Mouse (Mus musculus) embryonic facial prominence, embryonic 14.5 days (tissue): ENCODE results near the gene Meis2. TPM values are rescaled to one million over a fixed set of nuclear protein-coding genes. Genes with fewer than 3 reads are reported as not detected.
A peak's percentile ranks its signal among the peaks of the same experiment; 100 is the strongest.

Experiments used
- ATAC-seq: fragments of 200-750 bp; cut with Nextera tagmentation; 2 replicates; pipeline ENCODE4 v1.8.0; 2017; ENCODE audit warnings: low read depth, moderate number of reproducible peaks, moderate TSS enrichment
- DNase-seq: peaks from one replicate; pipeline ENCODE4 v3.0.0-alpha.2; 2015; ENCODE audit warnings: low spot score
- H3K27ac ChIP-seq: fragments of 300-500 bp; sonication (generic); replicated peaks from 2 replicates; pipeline ENCODE4 v1.5.1; 2014; ENCODE audit warnings: low read depth, mild to moderate bottlenecking, low read length, moderate library complexity
- H3K27me3 ChIP-seq: fragments of 300-500 bp; sonication (generic); replicated peaks from 2 replicates; pipeline ENCODE4 v1.6.1; 2014; ENCODE audit warnings: low read length; ENCODE audit not compliant: control insufficient read depth, insufficient read depth
- H3K36me3 ChIP-seq: fragments of 300-500 bp; sonication (generic); 2 replicates; pipeline ENCODE4 v1.6.1; 2014; ENCODE audit warnings: low read length, mixed read lengths; ENCODE audit not compliant: control insufficient read depth, insufficient read depth
- H3K4me1 ChIP-seq: fragments of 300-500 bp; sonication (generic); 2 replicates; pipeline ENCODE4 v1.6.1; 2014; ENCODE audit warnings: antibody characterized with exemption, low read length; ENCODE audit not compliant: control insufficient read depth, insufficient read depth
- H3K4me2 ChIP-seq: fragments of 300-500 bp; sonication (generic); 2 replicates; pipeline ENCODE4 v1.6.1; 2014; ENCODE audit warnings: low read depth, mild to moderate bottlenecking, low read length, moderate library complexity, mixed read lengths
- H3K4me3 ChIP-seq: fragments of 300-500 bp; sonication (generic); 2 replicates; pipeline ENCODE4 v1.5.1; 2014; ENCODE audit warnings: low read depth, mild to moderate bottlenecking, low read length
- H3K9ac ChIP-seq: fragments of 300-500 bp; sonication (generic); 2 replicates; pipeline ENCODE4 v1.6.1; 2014; ENCODE audit warnings: low read depth, mild to moderate bottlenecking, low read length, moderate library complexity, mixed read lengths
- H3K9me3 ChIP-seq: fragments of 300-500 bp; sonication (generic); 2 replicates; pipeline ENCODE4 v1.6.1; 2016; ENCODE audit warnings: low read length; ENCODE audit not compliant: control insufficient read depth
- WGBS: fragments of 180-500 bp; shearing (Covaris S2); extraction: QIAGEN DNeasy Blood & Tissue Kit; methylation state at CpG from one replicate; pipeline ENCODE4 v1.1.7; 2014; 5-methylcytosine and 5-hydroxymethylcytosine counted together
- polyA plus RNA-seq: library from polyadenylated mRNA; unstranded; fragments of >200 nt; fragmentation: Nextera tagmentation; extraction: Ambion mirVana; gene quantifications from 2 replicates; pipeline ENCODE4 v1.2.1, GENCODE M21; 2014

The Meis2 gene
- polyA plus RNA-seq, 1 experiment from 2014 or later, result 30.4 TPM

GRCm38 (mm10) chr2:115962113-115962512 lies 103.5 kb downstream of the Meis2 start:
- no peaks in the 10 kb centered on the region for H3K27me3 ChIP-seq
- WGBS, result 57% methylated on average over 2 of the region's 2 CpGs
- H3K4me3 ChIP-seq, result no peak overlapping the region
- no peak overlapping the region for H3K9ac ChIP-seq
- no peak overlapping the region for H3K27ac ChIP-seq
- no peak overlapping the region for H3K4me2 ChIP-seq
- no peaks in the 10 kb centered on the region for H3K36me3 ChIP-seq
- DNase-seq (no peak), ATAC-seq (no peak)
- H3K4me1 ChIP-seq, result peaks cover 27% of the 10 kb centered on the region; the same call in 1 of the 2 replicates
- H3K9me3 ChIP-seq, result no peaks in the 10 kb centered on the region

- no peaks in the 10 kb centered on the region for H3K9me3 ChIP-seq
- WGBS, result 71% methylated on average over 7 of the region's 7 CpGs
- H3K27ac ChIP-seq, result no peak overlapping the region
- no peak overlapping the region for H3K4me3 ChIP-seq
- H3K27me3 ChIP-seq, result no peaks in the 10 kb centered on the region
- no peaks in the 10 kb centered on the region for H3K36me3 ChIP-seq
- no peak overlapping the region for H3K4me2 ChIP-seq
- peaks cover 27% of the 10 kb centered on the region; the same call in 1 of the 2 replicates for H3K4me1 ChIP-seq
- ATAC-seq (no peak), DNase-seq (no peak)
- H3K9ac ChIP-seq, result no peak overlapping the region
Measured at GRCm38 (mm10) chr2:115960615-115961014, 105.0 kb downstream of the Meis2 start.

GRCm38 (mm10) chr2:115956786-115957185 lies 108.9 kb downstream of the Meis2 start:
- no peak for ATAC-seq
- DNase-seq, result no peak
- no peak overlapping the region for H3K9ac ChIP-seq

GRCm38 (mm10) chr2:115950645-115951044 lies 115.0 kb downstream of the Meis2 start:
- ATAC-seq (no peak), DNase-seq (no peak)
- peaks cover 6% of the 10 kb centered on the region; the same call in 1 of the 2 replicates for H3K4me1 ChIP-seq
- H3K9ac ChIP-seq, result no peak overlapping the region
- H3K4me3 ChIP-seq, result no peak overlapping the region
- no peak overlapping the region for H3K4me2 ChIP-seq
- no peaks in the 10 kb centered on the region for H3K36me3 ChIP-seq
- no peaks in the 10 kb centered on the region for H3K9me3 ChIP-seq
- 40% methylated on average over 3 of the region's 3 CpGs for WGBS
- no peak overlapping the region for H3K27ac ChIP-seq
- no peaks in the 10 kb centered on the region for H3K27me3 ChIP-seq

More at GRCm38 (mm10) chr2:115956786-115957185, 108.9 kb downstream of the Meis2 start:
- Histone ChIP-seq H3K4me2 (no peak overlapping the region), H3K27me3 (no peaks in the 10 kb centered on the region), H3K36me3 (no peaks in the 10 kb centered on the region), H3K4me3 (no peak overlapping the region), H3K4me1 (peaks cover 20% of the 10 kb centered on the region; the same call in 1 of the 2 replicates), H3K9me3 (no peaks in the 10 kb centered on the region), H3K27ac (no peak overlapping the region)
- 72% methylated on average over 2 of the region's 2 CpGs for WGBS

- no peak overlapping the region for H3K4me2 ChIP-seq
- H3K9ac ChIP-seq, result no peak overlapping the region
- no peak overlapping the region for H3K27ac ChIP-seq
- H3K4me1 ChIP-seq, result peaks cover 6% of the 10 kb centered on the region; the same call in 1 of the 2 replicates
- H3K27me3 ChIP-seq, result no peaks in the 10 kb centered on the region
- WGBS, result 83% methylated on average over 7 of the region's 7 CpGs
- no peak overlapping the region for H3K4me3 ChIP-seq
- no peaks in the 10 kb centered on the region for H3K9me3 ChIP-seq
- DNase-seq, result no peak
- no peaks in the 10 kb centered on the region for H3K36me3 ChIP-seq
- peak; percentile 45; the same call in 1 of the 2 replicates for ATAC-seq
Measured at GRCm38 (mm10) chr2:115948630-115949426, 116.8 kb downstream of the Meis2 start.

GRCm38 (mm10) chr2:115947714-115948226 lies 117.9 kb downstream of the Meis2 start:
- H3K4me1 ChIP-seq, result peaks cover 6% of the 10 kb centered on the region; the same call in 1 of the 2 replicates
- H3K4me3 ChIP-seq, result no peak overlapping the region
- H3K9ac ChIP-seq, result no peak overlapping the region
- no peaks in the 10 kb centered on the region for H3K36me3 ChIP-seq
- no peaks in the 10 kb centered on the region for H3K9me3 ChIP-seq
- no peak overlapping the region for H3K4me2 ChIP-seq
- no peak overlapping the region for H3K27ac ChIP-seq
- WGBS, result 16% methylated on average over 7 of the region's 7 CpGs
- H3K27me3 ChIP-seq, result no peaks in the 10 kb centered on the region
- ATAC-seq (peak; percentile 66; the same call in 1 of the 2 replicates), DNase-seq (peak; percentile 51)

GRCm38 (mm10) chr2:115943044-115943443 lies 122.6 kb downstream of the Meis2 start:
- Histone ChIP-seq H3K4me3 (no peak overlapping the region), H3K4me1 (0 out of 2 replicates have a peak, but pooled peaks cover under 1% of the 10 kb centered on the region), H3K9me3 (no peaks in the 10 kb centered on the region), H3K27me3 (no peaks in the 10 kb centered on the region), H3K36me3 (no peaks in the 10 kb centered on the region), H3K4me2 (no peak overlapping the region), H3K9ac (no peak overlapping the region), H3K27ac (no peak overlapping the region)
- ATAC-seq (no peak), DNase-seq (no peak)
- WGBS, result 86% methylated on average over 8 of the region's 8 CpGs

GRCm38 (mm10) chr2:115939849-115940248 lies 125.8 kb downstream of the Meis2 start:
- H3K9ac ChIP-seq, result no peak overlapping the region
- H3K27me3 ChIP-seq, result no peaks in the 10 kb centered on the region
- ATAC-seq (no peak), DNase-seq (no peak)
- no peaks in the 10 kb centered on the region for H3K4me1 ChIP-seq
- no peaks in the 10 kb centered on the region for H3K9me3 ChIP-seq
- H3K4me2 ChIP-seq, result no peak overlapping the region
- no peaks in the 10 kb centered on the region for H3K36me3 ChIP-seq
- WGBS, result 87% methylated on average over 5 of the region's 5 CpGs
- no peak overlapping the region for H3K4me3 ChIP-seq
- no peak overlapping the region for H3K27ac ChIP-seq
